Mouse (Mus musculus): ENCODE data around the gene Rec114. TPM values are rescaled to one million over a fixed set of nuclear protein-coding genes. Genes with fewer than 3 reads are reported as not detected.

The Rec114 gene
- polyA plus RNA-seq, 1 experiment from 2014 or later, result 1.6 TPM

DNA sequence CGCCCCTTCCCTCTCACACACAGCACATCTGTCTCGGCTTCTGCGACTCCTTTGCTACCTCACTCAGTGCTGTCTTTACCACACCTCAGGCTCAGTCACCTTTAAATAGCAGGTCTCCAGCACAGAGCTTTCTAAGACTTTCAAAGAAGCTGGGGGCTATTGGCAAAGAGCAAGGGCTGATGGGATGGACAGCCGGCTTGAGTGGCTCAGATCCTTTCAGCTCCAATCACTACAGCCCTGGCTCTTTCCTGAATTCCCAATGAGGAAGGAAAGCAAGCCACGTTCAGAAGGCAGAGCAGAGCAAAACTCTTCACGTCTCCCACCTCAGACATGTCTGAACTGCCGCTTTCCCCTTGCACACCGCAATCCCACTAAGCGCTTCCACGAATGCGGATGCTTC, 69.0 kb downstream of the Rec114 start:
- Histone ChIP-seq H3K4me2 (ENCODE audit: low read length) (no peak overlapping the region), H3K4me1 (replicated peaks; ENCODE audit: control insufficient read depth, insufficient read depth, low read length) (no peaks in the 10 kb centered on the region), H3K4me3 (replicated peaks; ENCODE audit: low read length) (no peak overlapping the region), H3K27me3 (replicated peaks; ENCODE audit: control insufficient read depth, insufficient read depth, low read length) (no peaks in the 10 kb centered on the region), H3K9me3 (ENCODE audit: control insufficient read depth, low read length) (no peaks in the 10 kb centered on the region), H3K27ac (ENCODE audit: low read length) (no peak overlapping the region), H3K9ac (replicated peaks; ENCODE audit: low read depth, low read length) (no peak overlapping the region), H3K36me3 (ENCODE audit: control insufficient read depth, insufficient read depth) (no peaks in the 10 kb centered on the region)
- 74% methylated on average over 11 of the region's 11 CpGs for WGBS
- no peak for ATAC-seq

DNA sequence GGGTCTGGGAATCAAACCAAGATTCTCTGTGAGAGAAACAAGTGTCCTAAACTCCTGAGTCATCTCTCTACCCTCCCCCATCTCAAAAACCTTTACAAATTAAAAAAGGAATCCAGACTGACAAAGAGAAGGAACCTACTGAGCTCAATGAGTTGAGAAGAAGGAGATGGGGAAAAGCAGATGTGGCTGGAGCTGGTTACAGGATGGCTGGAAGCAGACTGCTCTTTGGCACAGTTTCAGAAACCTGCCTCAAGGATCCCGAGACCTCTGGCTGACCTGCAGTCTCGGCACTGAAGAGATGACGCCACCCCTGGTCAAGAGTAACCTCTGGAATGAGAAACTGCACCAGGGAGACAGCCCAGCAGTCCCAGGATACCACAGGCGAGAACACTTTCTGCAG, 71.3 kb downstream of the Rec114 start:
- Histone ChIP-seq H3K27me3 (replicated peaks; ENCODE audit: control insufficient read depth, insufficient read depth, low read length) (no peaks in the 10 kb centered on the region), H3K4me2 (ENCODE audit: low read length) (no peak overlapping the region), H3K4me1 (replicated peaks; ENCODE audit: control insufficient read depth, insufficient read depth, low read length) (no peaks in the 10 kb centered on the region), H3K4me3 (replicated peaks; ENCODE audit: low read length) (no peak overlapping the region), H3K9me3 (ENCODE audit: control insufficient read depth, low read length) (no peaks in the 10 kb centered on the region), H3K36me3 (ENCODE audit: control insufficient read depth, insufficient read depth) (no peaks in the 10 kb centered on the region), H3K9ac (replicated peaks; ENCODE audit: low read depth, low read length) (no peak overlapping the region), H3K27ac (ENCODE audit: low read length) (no peak overlapping the region)
- WGBS, result 52% methylated on average over 4 of the region's 4 CpGs
- ATAC-seq, result no peak

DNA sequence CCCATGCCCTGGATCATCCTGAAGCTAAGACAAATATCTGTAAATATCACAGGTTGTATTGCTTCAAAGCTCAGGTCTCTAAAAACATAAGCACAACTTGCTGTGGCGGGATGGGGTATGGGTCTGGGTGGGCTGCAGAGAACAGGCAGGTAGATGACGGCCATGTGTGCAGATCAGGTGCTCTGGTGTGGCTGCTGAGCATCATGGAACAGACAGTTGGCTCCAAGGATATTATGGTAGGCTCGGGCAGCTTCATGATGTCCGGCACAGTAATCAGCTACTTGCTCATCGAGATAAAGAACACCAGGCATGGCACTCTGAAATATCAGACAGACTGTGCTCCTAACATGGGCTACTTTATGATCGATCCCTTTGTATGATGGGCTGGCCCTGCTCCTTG, 73.9 kb downstream of the Rec114 start:
- WGBS, result 94% methylated on average over 6 of the region's 6 CpGs
- ATAC-seq, result no peak

DNA sequence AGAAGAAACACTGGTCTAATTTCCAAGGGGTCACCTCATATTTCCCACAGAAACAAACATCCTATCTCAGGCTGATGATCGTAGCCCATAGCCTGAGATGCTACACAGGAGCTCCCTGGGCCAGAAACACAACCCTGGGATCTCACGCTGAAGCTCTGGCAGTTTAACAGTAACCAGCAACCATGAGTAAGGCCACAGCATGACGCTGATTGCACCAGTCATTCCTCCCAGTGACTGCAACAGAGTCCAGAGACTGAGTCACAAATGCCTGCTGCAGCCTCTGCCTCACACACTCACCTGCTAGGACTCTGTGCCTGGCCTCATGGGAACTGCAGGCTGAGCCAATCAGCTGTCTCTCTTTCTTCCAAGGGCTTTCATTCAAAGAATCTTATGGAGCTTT, 74.7 kb downstream of the Rec114 start:
- Histone ChIP-seq H3K27me3 (replicated peaks; ENCODE audit: control insufficient read depth, insufficient read depth, low read length) (no peaks in the 10 kb centered on the region), H3K9ac (replicated peaks; ENCODE audit: low read depth, low read length) (no peak overlapping the region), H3K4me3 (replicated peaks; ENCODE audit: low read length) (no peak overlapping the region), H3K4me2 (ENCODE audit: low read length) (no peak overlapping the region), H3K27ac (ENCODE audit: low read length) (no peak overlapping the region), H3K36me3 (ENCODE audit: control insufficient read depth, insufficient read depth) (no peaks in the 10 kb centered on the region), H3K9me3 (ENCODE audit: control insufficient read depth, low read length) (no peaks in the 10 kb centered on the region), H3K4me1 (replicated peaks; ENCODE audit: control insufficient read depth, insufficient read depth, low read length) (no peaks in the 10 kb centered on the region)
- no peak for ATAC-seq
- 61% methylated on average over 3 of the region's 3 CpGs for WGBS

More for the DNA sequence above, 73.9 kb downstream of the Rec114 start:
- H3K27ac ChIP-seq (ENCODE audit: low read length), result no peak overlapping the region
- no peaks in the 10 kb centered on the region for H3K36me3 ChIP-seq (ENCODE audit: control insufficient read depth, insufficient read depth)
- no peaks in the 10 kb centered on the region for H3K4me1 ChIP-seq (replicated peaks; ENCODE audit: control insufficient read depth, insufficient read depth, low read length)
- H3K4me2 ChIP-seq (ENCODE audit: low read length), result no peak overlapping the region
- H3K27me3 ChIP-seq (replicated peaks; ENCODE audit: control insufficient read depth, insufficient read depth, low read length), result no peaks in the 10 kb centered on the region
- no peak overlapping the region for H3K4me3 ChIP-seq (replicated peaks; ENCODE audit: low read length)
- no peak overlapping the region for H3K9ac ChIP-seq (replicated peaks; ENCODE audit: low read depth, low read length)
- H3K9me3 ChIP-seq (ENCODE audit: control insufficient read depth, low read length), result no peaks in the 10 kb centered on the region

DNA sequence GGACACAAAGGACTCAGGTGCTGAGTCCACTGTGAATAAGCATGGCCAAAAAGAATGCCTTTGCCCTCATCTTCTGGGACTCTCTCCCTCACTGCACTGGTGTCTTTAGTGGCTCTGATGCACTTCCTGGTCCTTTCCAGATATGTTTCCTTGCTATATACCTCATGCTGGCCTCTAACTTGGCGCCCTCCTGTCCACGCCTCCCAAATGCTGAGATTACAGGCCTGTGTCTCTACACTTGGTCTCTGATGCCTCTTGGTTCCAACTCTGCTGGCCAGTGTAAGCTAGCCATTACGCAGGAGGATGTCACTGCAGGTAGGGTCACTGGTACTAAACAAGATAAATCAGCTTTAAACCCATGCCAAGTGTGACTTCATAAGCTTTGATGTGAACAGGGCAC, 75.6 kb downstream of the Rec114 start:
- 94% methylated on average over 3 of the region's 3 CpGs for WGBS
- Histone ChIP-seq H3K4me3 (replicated peaks; ENCODE audit: low read length) (no peak overlapping the region), H3K9me3 (ENCODE audit: control insufficient read depth, low read length) (no peaks in the 10 kb centered on the region), H3K36me3 (ENCODE audit: control insufficient read depth, insufficient read depth) (no peaks in the 10 kb centered on the region), H3K4me2 (ENCODE audit: low read length) (no peak overlapping the region), H3K27ac (ENCODE audit: low read length) (no peak overlapping the region), H3K27me3 (replicated peaks; ENCODE audit: control insufficient read depth, insufficient read depth, low read length) (no peaks in the 10 kb centered on the region), H3K9ac (replicated peaks; ENCODE audit: low read depth, low read length) (no peak overlapping the region), H3K4me1 (replicated peaks; ENCODE audit: control insufficient read depth, insufficient read depth, low read length) (no peaks in the 10 kb centered on the region)
- ATAC-seq, result no peak

DNA sequence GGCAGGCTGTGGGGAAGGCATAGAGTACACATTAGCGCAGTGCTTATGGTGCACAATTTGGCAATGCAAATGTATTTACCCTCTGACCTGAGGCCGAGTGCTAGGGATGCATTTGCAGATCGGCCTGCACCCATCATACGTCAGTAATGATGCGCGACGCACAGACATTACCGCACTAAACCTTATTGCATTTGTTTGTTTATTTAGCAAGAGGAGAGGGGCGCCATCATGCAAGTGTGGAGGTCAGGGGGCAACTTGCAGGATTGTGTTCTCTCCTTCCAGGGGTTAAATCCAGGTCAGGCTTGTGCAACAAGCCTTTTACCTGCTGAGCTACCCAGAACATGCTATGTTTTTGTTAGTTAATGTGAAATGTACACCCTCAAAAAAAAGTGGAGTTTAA, 76.5 kb downstream of the Rec114 start:
- no peak for ATAC-seq
- no peak overlapping the region for H3K27ac ChIP-seq (ENCODE audit: low read length)
- no peaks in the 10 kb centered on the region for H3K4me1 ChIP-seq (replicated peaks; ENCODE audit: control insufficient read depth, insufficient read depth, low read length)
- H3K4me3 ChIP-seq (replicated peaks; ENCODE audit: low read length), result no peak overlapping the region
- no peak overlapping the region for H3K4me2 ChIP-seq (ENCODE audit: low read length)
- no peak overlapping the region for H3K9ac ChIP-seq (replicated peaks; ENCODE audit: low read depth, low read length)
- 85% methylated on average over 9 of the region's 9 CpGs for WGBS
- H3K9me3 ChIP-seq (ENCODE audit: control insufficient read depth, low read length), result no peaks in the 10 kb centered on the region
- H3K27me3 ChIP-seq (replicated peaks; ENCODE audit: control insufficient read depth, insufficient read depth, low read length), result no peaks in the 10 kb centered on the region
- peaks cover under 1% of the 10 kb centered on the region; the same call in 1 of the 2 replicates for H3K36me3 ChIP-seq (ENCODE audit: control insufficient read depth, insufficient read depth)

DNA sequence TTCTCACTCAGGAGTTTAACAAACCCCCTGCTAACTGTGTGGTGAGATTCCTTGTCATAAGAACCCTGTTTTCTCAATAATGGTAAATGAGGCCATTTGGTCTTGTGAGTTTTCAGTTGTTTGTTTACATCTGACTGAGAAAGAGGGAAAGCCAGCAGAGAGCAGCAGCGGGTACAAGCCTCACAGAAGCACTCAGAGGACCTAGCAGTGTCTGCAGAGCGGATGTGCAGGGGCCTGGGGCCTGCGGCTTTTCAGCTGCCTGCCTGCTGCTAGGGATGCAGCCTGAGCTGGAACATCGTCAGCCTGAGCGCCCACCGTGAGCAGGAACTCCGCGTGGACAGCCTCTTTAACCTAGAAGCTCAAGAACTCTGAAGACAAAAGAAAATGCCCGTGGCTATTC, 77.6 kb downstream of the Rec114 start:
- 48% methylated on average over 9 of the region's 9 CpGs for WGBS
- H3K36me3 ChIP-seq (ENCODE audit: control insufficient read depth, insufficient read depth), result peaks cover 4% of the 10 kb centered on the region

DNA sequence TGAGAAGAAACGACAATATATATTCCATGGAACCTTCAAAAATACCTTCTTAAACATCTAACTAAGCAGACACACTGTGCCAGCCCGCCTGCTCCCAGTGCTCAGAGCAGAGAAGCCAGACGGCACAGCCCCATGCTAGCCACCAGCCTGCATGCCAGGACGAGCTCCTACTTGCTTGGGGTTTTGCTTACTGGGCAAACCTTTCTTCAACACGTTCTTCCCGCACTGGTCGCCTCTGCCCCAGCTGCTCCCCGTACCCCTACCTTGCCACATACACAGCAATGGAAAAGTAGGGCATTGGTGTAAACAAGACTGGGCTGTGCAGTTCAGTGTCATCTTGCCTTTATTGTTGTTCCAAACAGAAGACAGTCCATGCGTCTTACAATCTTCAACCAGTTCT, 78.3 kb downstream of the Rec114 start:
- Histone ChIP-seq H3K9ac (replicated peaks; ENCODE audit: low read depth, low read length) (no peak overlapping the region), H3K36me3 (ENCODE audit: control insufficient read depth, insufficient read depth) (peaks cover 4% of the 10 kb centered on the region), H3K4me3 (replicated peaks; ENCODE audit: low read length) (no peak overlapping the region), H3K27me3 (replicated peaks; ENCODE audit: control insufficient read depth, insufficient read depth, low read length) (no peaks in the 10 kb centered on the region), H3K9me3 (ENCODE audit: control insufficient read depth, low read length) (no peaks in the 10 kb centered on the region), H3K4me1 (replicated peaks; ENCODE audit: control insufficient read depth, insufficient read depth, low read length) (no peaks in the 10 kb centered on the region), H3K4me2 (ENCODE audit: low read length) (no peak overlapping the region), H3K27ac (ENCODE audit: low read length) (no peak overlapping the region)
- no peak for ATAC-seq
- 87% methylated on average over 9 of the region's 9 CpGs for WGBS

More for the DNA sequence above, 77.6 kb downstream of the Rec114 start:
- Histone ChIP-seq H3K4me1 (replicated peaks; ENCODE audit: control insufficient read depth, insufficient read depth, low read length) (no peaks in the 10 kb centered on the region), H3K4me2 (ENCODE audit: low read length) (no peak overlapping the region), H3K27ac (ENCODE audit: low read length) (no peak overlapping the region), H3K9ac (replicated peaks; ENCODE audit: low read depth, low read length) (no peak overlapping the region), H3K9me3 (ENCODE audit: control insufficient read depth, low read length) (no peaks in the 10 kb centered on the region), H3K4me3 (replicated peaks; ENCODE audit: low read length) (no peak overlapping the region), H3K27me3 (replicated peaks; ENCODE audit: control insufficient read depth, insufficient read depth, low read length) (no peaks in the 10 kb centered on the region)
- ATAC-seq, result no peak

DNA sequence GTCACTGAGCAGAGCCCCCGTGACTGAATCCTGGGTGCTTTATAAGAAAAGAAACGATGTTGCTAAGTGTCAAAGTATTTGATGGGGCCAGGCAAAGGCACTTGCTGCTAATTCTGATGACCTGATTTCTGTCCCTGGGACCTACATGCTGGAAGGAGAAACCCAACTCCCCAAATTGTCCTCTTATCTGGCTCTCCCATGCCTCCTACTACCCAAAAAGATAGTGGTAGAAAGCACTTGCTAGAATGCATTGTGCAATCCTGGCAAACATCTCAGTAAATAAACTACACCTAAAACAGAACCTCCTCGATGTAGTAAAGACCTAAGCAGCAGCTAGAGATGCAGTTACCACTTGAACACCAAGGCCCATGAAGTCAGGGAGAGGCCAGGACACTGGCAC, 81.0 kb downstream of the Rec114 start:
- H3K4me1 ChIP-seq (replicated peaks; ENCODE audit: control insufficient read depth, insufficient read depth, low read length), result no peaks in the 10 kb centered on the region
- H3K27ac ChIP-seq (ENCODE audit: low read length), result no peak overlapping the region
- no peak overlapping the region for H3K4me3 ChIP-seq (replicated peaks; ENCODE audit: low read length)
- H3K4me2 ChIP-seq (ENCODE audit: low read length), result no peak overlapping the region
- no peaks in the 10 kb centered on the region for H3K9me3 ChIP-seq (ENCODE audit: control insufficient read depth, low read length)
- no peak overlapping the region for H3K9ac ChIP-seq (replicated peaks; ENCODE audit: low read depth, low read length)
- H3K36me3 ChIP-seq (ENCODE audit: control insufficient read depth, insufficient read depth), result peaks cover 4% of the 10 kb centered on the region
- H3K27me3 ChIP-seq (replicated peaks; ENCODE audit: control insufficient read depth, insufficient read depth, low read length), result no peaks in the 10 kb centered on the region
- 93% methylated on average over 3 of the region's 3 CpGs for WGBS
- no peak for ATAC-seq

DNA sequence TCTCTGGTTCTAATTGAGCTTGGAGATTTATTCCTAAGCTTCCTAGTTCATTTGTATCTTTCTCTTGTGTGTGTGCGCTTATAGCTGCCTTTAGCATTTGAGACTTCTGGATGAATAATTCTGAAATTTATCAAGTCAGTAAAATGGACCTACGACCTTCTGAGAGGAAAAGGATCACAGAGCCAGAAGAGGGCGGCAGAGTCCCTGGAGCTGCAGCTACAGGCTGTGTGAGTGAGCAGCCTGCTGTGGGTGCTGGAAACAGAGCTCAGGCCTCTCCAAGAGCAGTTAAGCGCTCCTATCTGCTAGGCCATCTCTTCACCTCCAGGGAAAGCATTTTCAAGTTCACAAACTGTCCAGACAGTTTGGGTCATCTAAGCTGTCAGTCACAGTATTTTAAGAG, 81.8 kb downstream of the Rec114 start:
- peaks cover 4% of the 10 kb centered on the region for H3K36me3 ChIP-seq (ENCODE audit: control insufficient read depth, insufficient read depth)
- 90% methylated on average over 4 of the region's 4 CpGs for WGBS
- H3K27me3 ChIP-seq (replicated peaks; ENCODE audit: control insufficient read depth, insufficient read depth, low read length), result no peaks in the 10 kb centered on the region
- H3K9ac ChIP-seq (replicated peaks; ENCODE audit: low read depth, low read length), result no peak overlapping the region
- H3K27ac ChIP-seq (ENCODE audit: low read length), result no peak overlapping the region
- no peak for ATAC-seq
- H3K4me2 ChIP-seq (ENCODE audit: low read length), result no peak overlapping the region
- no peaks in the 10 kb centered on the region for H3K4me1 ChIP-seq (replicated peaks; ENCODE audit: control insufficient read depth, insufficient read depth, low read length)
- H3K9me3 ChIP-seq (ENCODE audit: control insufficient read depth, low read length), result no peaks in the 10 kb centered on the region
- no peak overlapping the region for H3K4me3 ChIP-seq (replicated peaks; ENCODE audit: low read length)
